Mouse (Mus musculus): ENCODE results near the gene Magoh. TPM values are rescaled to one million over a fixed set of nuclear protein-coding genes. Genes with fewer than 3 reads are reported as not detected.

Gene Magoh
- 146 and 149 TPM in 2 replicates for polyA plus RNA-seq (2015; fragmentation: Nextera tagmentation; extraction: Ambion mirVana)

DNA sequence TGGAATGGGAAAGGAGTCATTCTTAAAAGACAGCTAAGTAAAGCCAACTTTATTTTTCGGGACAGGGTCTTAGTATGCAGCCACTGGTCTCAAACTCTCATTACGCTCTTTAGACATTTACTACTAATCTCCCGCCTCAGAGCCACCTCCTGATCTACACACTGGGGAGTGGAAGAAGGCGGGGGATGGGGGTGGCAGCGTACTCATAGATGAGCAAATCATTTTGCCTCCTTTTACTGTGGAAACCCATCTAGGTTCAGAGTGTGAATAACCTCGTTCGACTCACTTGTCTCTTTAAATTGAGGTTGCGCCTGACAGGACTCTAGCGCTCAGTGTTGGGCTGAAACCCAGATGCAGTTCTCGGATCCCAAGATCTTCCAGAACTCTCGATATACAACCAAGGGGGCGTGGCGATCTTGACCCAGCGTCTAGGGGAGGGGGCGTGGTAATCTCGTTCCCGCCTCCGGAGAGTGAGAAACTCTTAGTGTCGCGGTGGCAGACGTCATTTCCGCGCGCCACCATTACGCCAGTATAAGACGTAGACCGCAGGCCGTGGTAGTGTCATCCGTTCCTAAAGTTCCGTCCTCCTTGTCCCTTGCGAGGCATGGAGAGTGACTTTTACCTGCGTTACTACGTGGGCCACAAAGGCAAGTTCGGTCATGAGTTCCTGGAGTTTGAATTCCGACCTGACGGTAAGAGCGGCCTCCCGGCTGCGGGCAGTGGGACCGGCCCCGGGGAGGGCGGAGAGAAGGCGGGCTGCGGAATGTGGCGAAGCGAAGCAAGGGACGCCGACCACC lies at the start of gene Magoh:
Magoh (plus strand) TSS at position 502 of the 797 bp plus-strand sequence.
- Histone ChIP-seq H3K4me1 (replicated peaks) (peaks cover 20% of the 10 kb centered on the region), H3K27ac (replicated peaks) (peak within 1 kb of the TSS; percentile 76), H3K27me3 (no peaks in the 10 kb centered on the region), H3K36me3 (peaks cover 36% of the 10 kb centered on the region), H3K9me3 (no peaks in the 10 kb centered on the region), H3K9ac (peak within 1 kb of the TSS; percentile 86), H3K4me3 (peak within 1 kb of the TSS; percentile 70), H3K4me2 (peak within 1 kb of the TSS; percentile 89)
- peak; percentile 96 for ATAC-seq (ENCODE audit: low read depth)
- WGBS: 3% methylated on average over 48 of the region's 48 CpGs

DNA sequence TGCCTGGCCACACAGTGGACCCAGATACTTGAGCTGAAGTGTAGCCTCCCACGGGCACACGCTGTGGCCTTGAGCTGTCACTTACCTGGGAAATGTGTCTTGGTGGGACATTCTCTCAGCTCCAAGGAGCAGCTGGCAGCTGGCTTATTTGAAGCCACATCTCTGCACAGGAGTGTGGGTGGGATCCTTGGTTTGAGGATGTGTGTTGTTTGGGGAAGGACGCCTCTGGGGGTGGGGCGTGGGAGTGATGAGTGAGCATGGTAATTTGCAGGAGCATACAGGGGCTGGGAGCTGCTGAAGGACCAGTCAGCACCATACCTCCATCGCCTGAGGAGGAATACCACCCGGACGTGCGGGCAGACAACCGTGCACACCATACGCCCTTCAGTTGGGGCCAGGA lies 49.4 kb upstream of the Magoh start:
- WGBS: 39% methylated on average over 10 of the region's 10 CpGs
- H3K9me3 ChIP-seq: no peaks in the 10 kb centered on the region
- peak overlapping the region; percentile 35; the same call in 1 of the 2 replicates for H3K9ac ChIP-seq
- peaks cover 100% of the 10 kb centered on the region for H3K4me1 ChIP-seq (replicated peaks)
- ATAC-seq (ENCODE audit: low read depth): no peak
- H3K27me3 ChIP-seq: no peaks in the 10 kb centered on the region
- H3K4me3 ChIP-seq: no peak overlapping the region
- peak overlapping the region; percentile 81 for H3K27ac ChIP-seq (replicated peaks)
- no peak overlapping the region; the same call in 1 of the 2 replicates for H3K4me2 ChIP-seq
- 0 out of 2 replicates have a peak, but pooled peaks cover 5% of the 10 kb centered on the region for H3K36me3 ChIP-seq

DNA sequence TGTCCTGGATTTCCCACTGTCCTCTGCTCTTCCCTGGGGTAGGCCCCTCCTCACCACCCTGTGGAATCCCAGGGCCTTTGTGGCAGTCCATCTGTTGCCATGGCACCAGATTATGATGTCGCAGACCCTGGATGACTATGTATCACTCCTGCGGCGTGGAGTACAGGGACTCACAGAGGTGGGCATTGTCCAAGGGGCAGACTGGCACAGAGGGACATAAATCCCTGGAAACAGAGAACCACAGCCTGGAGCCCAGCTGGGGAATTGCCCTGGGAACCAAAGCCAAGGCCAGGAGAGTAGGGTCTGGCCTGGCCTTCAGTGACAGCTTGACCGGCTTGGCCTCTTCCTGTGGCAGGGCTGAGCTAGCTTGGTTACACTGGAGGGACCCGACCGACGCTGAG lies 48.7 kb upstream of the Magoh start:
- 13% methylated on average over 7 of the region's 7 CpGs for WGBS
- no peak overlapping the region for H3K9ac ChIP-seq

DNA sequence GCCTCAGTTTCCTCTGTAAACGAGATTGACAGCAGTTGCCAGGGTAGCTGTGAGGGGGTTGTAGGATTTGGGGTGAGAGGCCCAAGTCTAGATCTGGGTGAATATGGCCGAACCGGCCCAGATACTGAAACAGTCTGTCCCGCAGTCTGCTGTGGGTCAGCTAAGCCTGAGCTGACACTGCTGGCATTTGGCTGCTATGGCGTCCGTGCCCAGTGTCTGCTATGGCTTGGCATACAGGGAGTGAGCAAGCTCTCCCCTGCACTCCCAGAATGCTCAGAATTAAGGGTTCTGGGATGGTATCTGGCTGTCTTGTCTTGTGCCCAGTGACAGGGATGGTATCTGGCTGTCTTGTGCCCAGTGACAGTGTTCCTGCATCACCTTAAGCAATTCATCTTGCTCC lies 47.9 kb upstream of the Magoh start:
- H3K9me3 ChIP-seq: no peaks in the 10 kb centered on the region
- no peaks in the 10 kb centered on the region for H3K27me3 ChIP-seq
- peak overlapping the region; percentile 31 for H3K9ac ChIP-seq
- H3K4me1 ChIP-seq (replicated peaks): peaks cover 100% of the 10 kb centered on the region
- no peak for ATAC-seq (ENCODE audit: low read depth)
- no peak overlapping the region for H3K4me2 ChIP-seq
- 0 out of 2 replicates have a peak, but pooled peaks cover 10% of the 10 kb centered on the region for H3K36me3 ChIP-seq
- WGBS: 89% methylated on average over 6 of the region's 6 CpGs
- H3K4me3 ChIP-seq: no peak overlapping the region
- H3K27ac ChIP-seq (replicated peaks): peak overlapping the region; percentile 81

More for the DNA sequence above, 48.7 kb upstream of the Magoh start:
- Histone ChIP-seq H3K4me2 (no peak overlapping the region), H3K4me1 (replicated peaks) (peaks cover 100% of the 10 kb centered on the region), H3K27me3 (no peaks in the 10 kb centered on the region), H3K4me3 (no peak overlapping the region), H3K36me3 (0 out of 2 replicates have a peak, but pooled peaks cover 6% of the 10 kb centered on the region), H3K9me3 (no peaks in the 10 kb centered on the region), H3K27ac (replicated peaks) (peak overlapping the region; percentile 81)
- peak; percentile 34 for ATAC-seq (ENCODE audit: low read depth)

DNA sequence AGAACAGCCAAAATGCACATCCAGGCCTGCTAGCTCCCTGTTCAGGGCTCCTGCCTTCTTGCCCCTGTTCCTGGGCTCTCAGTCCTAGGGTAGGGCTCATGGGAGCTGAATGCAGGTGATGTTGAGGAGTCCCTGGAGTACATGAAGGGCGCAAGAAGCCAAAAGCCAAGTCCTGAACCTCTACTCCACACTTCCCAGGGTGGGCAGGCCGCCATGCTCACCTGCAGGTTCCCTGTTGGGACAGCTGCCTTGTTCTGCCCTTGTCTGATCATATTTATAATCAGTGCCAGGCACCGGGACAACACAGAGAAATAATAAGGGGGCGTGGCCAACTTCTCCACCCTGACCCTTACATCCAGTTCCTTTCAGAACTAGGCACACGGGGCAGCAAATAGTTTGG lies 46.0 kb upstream of the Magoh start:
- 69% methylated on average over 5 of the region's 5 CpGs for WGBS
- Histone ChIP-seq H3K36me3 (0 out of 2 replicates have a peak, but pooled peaks cover 16% of the 10 kb centered on the region), H3K4me1 (replicated peaks) (peaks cover 100% of the 10 kb centered on the region), H3K9me3 (no peaks in the 10 kb centered on the region), H3K27ac (replicated peaks) (peak overlapping the region; percentile 93), H3K4me2 (no peak overlapping the region), H3K27me3 (no peaks in the 10 kb centered on the region), H3K9ac (0 out of 2 replicates have a peak overlapping the region, but pooled peaks have one; percentile 34), H3K4me3 (no peak overlapping the region)
- ATAC-seq (ENCODE audit: low read depth): no peak

DNA sequence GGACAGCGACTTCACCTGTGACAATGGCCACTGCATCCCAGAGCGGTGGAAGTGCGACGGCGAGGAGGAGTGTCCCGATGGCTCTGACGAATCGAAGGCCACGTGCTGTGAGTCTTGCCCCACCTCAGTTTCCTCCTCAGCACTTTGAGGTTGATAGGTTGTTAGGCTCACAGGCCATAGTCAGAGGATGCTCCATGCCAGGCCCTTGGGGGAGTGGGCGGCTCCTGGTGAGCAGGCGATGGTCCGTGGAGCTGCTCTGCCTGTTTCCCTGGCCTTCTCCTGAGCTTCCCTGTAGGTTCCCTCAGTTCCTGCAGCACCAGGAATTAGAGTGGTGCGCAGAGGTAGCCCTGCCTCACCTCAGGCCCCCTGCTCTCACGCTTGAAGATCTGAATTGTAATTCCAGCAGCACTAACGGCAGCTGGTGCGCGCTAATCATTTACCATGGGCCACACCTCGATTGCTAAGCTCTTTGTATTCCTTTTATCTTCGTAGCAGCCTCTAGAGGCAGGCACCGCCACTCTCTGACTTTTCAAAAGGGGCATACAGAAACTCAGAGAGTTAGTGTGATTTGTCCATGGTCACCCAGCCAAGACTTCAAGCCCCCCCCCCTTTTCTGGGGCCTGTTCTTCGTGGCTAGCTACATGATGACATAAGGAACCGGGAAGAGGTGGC lies 44.8 kb upstream of the Magoh start:
- no peaks in the 10 kb centered on the region for H3K27me3 ChIP-seq
- no peaks in the 10 kb centered on the region for H3K9me3 ChIP-seq
- peak overlapping the region; percentile 66 for H3K9ac ChIP-seq
- 33% methylated on average over 22 of the region's 22 CpGs for WGBS
- no peak for ATAC-seq (ENCODE audit: low read depth)
- peak overlapping the region; percentile 93 for H3K27ac ChIP-seq (replicated peaks)
- H3K36me3 ChIP-seq: 0 out of 2 replicates have a peak, but pooled peaks cover 18% of the 10 kb centered on the region
- H3K4me1 ChIP-seq (replicated peaks): peaks cover 95% of the 10 kb centered on the region
- H3K4me3 ChIP-seq: no peak overlapping the region
- 0 out of 2 replicates have a peak overlapping the region, but pooled peaks have one; percentile 9 for H3K4me2 ChIP-seq

DNA sequence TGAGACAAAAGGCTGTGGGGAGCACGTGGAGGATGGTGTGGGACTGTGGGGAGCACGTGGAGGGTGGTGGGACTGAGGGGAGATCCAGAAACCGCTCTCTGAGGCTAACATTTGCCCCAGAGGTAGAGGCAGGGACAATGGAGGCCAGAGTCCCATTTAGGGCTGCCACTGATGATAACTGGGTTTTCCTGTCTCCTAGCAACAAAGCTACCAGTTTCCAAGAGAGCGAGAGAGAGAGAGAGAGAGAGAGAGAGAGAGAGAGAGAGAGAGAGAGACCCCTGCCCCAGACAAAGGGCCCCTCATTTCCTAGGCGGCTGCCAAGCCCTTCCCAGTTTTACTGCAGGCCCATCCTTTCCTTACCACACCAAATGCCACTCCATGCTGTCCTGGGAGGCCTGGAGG lies 44.0 kb upstream of the Magoh start:
- Histone ChIP-seq H3K4me3 (no peak overlapping the region), H3K4me1 (replicated peaks) (peaks cover 92% of the 10 kb centered on the region), H3K36me3 (0 out of 2 replicates have a peak, but pooled peaks cover 18% of the 10 kb centered on the region), H3K9ac (peak overlapping the region; percentile 66), H3K27ac (replicated peaks) (peak overlapping the region; percentile 93), H3K27me3 (no peaks in the 10 kb centered on the region), H3K4me2 (peak overlapping the region; percentile 35), H3K9me3 (no peaks in the 10 kb centered on the region)
- peak; percentile 33 for ATAC-seq (ENCODE audit: low read depth)
- WGBS: 9% methylated on average over 5 of the region's 5 CpGs

DNA sequence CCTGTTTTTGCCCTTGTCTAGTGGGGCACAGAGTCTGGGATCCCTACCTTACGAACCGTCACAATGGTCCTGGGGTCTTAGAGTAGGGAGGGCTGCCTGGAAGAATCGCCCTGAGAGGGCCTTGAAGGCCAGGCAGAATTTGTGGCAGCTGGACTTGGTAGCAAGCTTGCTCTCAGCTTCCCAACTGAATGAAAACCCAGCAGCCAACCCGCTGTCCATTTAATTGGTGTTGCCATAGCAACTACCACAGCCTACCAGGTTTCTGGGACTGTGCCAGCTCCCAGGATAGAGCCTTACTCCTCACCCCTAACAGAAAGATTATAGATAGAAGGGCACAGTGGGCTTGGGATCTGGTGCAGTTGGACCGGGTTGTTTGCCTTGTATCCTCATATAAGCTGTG lies 42.8 kb upstream of the Magoh start:
- Histone ChIP-seq H3K27me3 (no peaks in the 10 kb centered on the region), H3K4me1 (replicated peaks) (peaks cover 88% of the 10 kb centered on the region), H3K9me3 (no peaks in the 10 kb centered on the region), H3K27ac (replicated peaks) (peak overlapping the region; percentile 93), H3K9ac (peak overlapping the region; percentile 66), H3K4me3 (no peak overlapping the region), H3K4me2 (peak overlapping the region; percentile 35), H3K36me3 (0 out of 2 replicates have a peak, but pooled peaks cover 18% of the 10 kb centered on the region)
- peak; percentile 42 for ATAC-seq (ENCODE audit: low read depth)
- 24% methylated on average over 5 of the region's 5 CpGs for WGBS

DNA sequence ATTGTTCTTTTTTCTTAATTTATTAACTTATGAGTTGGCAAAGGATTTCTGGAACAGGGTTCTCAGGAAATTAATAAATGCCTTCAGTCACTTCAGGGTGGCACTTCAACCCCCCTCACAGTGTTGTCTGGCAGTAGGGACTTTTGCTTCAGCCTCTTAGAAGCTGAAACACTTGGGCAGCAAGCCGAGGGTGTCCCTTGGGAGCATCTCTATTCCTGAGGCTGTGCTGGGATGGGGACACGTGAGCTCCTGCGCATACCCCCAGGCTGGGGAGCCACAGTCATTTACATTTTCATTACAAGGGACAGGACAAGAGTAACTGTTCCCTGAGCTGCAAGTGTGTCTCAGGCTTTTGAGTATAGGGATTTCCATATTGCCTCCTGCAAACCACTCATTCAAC lies 41.6 kb upstream of the Magoh start:
- 23% methylated on average over 3 of the region's 3 CpGs for WGBS
- Histone ChIP-seq H3K4me2 (no peak overlapping the region), H3K27me3 (no peaks in the 10 kb centered on the region), H3K36me3 (peaks cover 21% of the 10 kb centered on the region), H3K9ac (no peak overlapping the region), H3K4me3 (no peak overlapping the region), H3K9me3 (no peaks in the 10 kb centered on the region), H3K27ac (replicated peaks) (peak overlapping the region; percentile 93), H3K4me1 (replicated peaks) (peaks cover 88% of the 10 kb centered on the region)
- no peak for ATAC-seq (ENCODE audit: low read depth)

DNA sequence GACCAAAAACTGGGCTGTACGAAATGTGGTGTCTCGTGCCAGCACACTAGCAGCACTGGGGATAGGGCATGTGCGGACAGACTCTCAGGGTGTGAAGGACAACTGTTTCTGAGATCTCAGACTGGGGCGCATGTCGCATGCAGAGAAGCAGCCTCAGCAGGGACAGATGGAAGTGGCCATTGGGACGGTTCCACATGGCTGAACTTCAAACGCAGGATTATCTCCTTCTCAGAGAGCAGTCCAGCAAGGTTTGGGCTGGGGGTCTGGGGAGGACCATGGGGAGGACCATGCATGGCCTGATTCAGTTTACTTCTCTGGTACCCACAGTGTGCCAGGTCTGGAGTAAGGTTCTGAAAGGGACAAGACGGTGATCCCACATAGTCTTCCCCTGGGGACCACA lies 35.9 kb upstream of the Magoh start:
- Histone ChIP-seq H3K4me1 (replicated peaks) (peaks cover 47% of the 10 kb centered on the region), H3K4me2 (no peak overlapping the region)
- ATAC-seq (ENCODE audit: low read depth): no peak

DNA sequence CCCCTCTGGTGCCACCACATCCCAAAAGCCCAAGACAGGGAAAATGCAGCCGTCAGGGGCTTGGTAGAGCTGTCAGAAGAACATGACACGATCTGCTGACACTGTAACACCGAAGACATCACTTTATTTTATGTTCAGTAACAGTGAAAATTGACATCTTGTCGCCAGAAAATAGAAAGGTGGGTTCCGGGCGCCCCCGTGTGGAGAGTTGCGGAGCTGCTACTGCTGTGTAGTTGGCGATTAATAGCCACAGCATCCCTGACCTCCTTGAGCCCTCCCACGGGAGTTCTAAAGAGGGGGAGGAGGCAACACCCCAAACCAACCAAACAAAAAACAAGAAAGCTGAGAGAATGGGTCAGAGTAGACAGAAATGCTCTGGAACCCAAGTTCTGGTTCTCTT lies 34.6 kb upstream of the Magoh start:
- no peaks in the 10 kb centered on the region for H3K9me3 ChIP-seq
- H3K27me3 ChIP-seq: peaks cover 14% of the 10 kb centered on the region
- peaks cover 41% of the 10 kb centered on the region for H3K4me1 ChIP-seq (replicated peaks)
- H3K9ac ChIP-seq: no peak overlapping the region
- no peak overlapping the region for H3K4me3 ChIP-seq
- no peak overlapping the region for H3K4me2 ChIP-seq
- peaks cover 56% of the 10 kb centered on the region for H3K36me3 ChIP-seq
- ATAC-seq (ENCODE audit: low read depth): no peak
- peak overlapping the region; percentile 52 for H3K27ac ChIP-seq (replicated peaks)
- WGBS: 3% methylated on average over 10 of the region's 10 CpGs

More for the DNA sequence above, 35.9 kb upstream of the Magoh start:
- H3K36me3 ChIP-seq: peaks cover 45% of the 10 kb centered on the region
- H3K27me3 ChIP-seq: peaks cover 14% of the 10 kb centered on the region
- WGBS: 60% methylated on average over 8 of the region's 8 CpGs
- no peak overlapping the region for H3K27ac ChIP-seq (replicated peaks)
- no peak overlapping the region for H3K4me3 ChIP-seq
- no peaks in the 10 kb centered on the region for H3K9me3 ChIP-seq
- H3K9ac ChIP-seq: no peak overlapping the region

DNA sequence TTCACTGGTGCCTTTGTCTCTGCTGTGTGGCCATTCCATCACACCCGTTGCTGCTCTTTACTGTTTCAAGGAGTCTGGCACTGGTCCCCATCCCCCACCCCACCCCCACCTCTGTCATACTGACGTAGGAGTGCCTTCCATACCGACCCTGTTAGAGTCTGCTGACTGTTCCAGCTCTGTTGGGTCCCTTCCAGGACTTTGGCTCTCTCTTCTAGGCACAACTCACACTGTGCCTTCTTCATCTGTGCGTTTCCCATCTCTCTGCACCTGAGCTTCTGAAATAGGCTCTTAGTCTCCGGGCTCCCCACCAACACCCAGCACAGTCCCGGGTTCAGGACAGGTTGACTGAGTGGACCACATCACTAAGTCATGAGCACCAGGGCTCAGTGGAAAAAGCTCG lies 32.8 kb upstream of the Magoh start:
- Histone ChIP-seq H3K4me2 (no peak overlapping the region), H3K27me3 (peaks cover 14% of the 10 kb centered on the region), H3K27ac (replicated peaks) (no peak overlapping the region), H3K36me3 (peaks cover 74% of the 10 kb centered on the region), H3K4me3 (no peak overlapping the region), H3K9me3 (no peaks in the 10 kb centered on the region), H3K4me1 (replicated peaks) (peaks cover 28% of the 10 kb centered on the region), H3K9ac (no peak overlapping the region)
- ATAC-seq (ENCODE audit: low read depth): no peak
- 72% methylated on average over 7 of the region's 7 CpGs for WGBS

All from neural tube, embryonic 13.5 days (tissue).